ENCODE assay signal across 8 mouse cellular contexts in the genomic region with DNA sequence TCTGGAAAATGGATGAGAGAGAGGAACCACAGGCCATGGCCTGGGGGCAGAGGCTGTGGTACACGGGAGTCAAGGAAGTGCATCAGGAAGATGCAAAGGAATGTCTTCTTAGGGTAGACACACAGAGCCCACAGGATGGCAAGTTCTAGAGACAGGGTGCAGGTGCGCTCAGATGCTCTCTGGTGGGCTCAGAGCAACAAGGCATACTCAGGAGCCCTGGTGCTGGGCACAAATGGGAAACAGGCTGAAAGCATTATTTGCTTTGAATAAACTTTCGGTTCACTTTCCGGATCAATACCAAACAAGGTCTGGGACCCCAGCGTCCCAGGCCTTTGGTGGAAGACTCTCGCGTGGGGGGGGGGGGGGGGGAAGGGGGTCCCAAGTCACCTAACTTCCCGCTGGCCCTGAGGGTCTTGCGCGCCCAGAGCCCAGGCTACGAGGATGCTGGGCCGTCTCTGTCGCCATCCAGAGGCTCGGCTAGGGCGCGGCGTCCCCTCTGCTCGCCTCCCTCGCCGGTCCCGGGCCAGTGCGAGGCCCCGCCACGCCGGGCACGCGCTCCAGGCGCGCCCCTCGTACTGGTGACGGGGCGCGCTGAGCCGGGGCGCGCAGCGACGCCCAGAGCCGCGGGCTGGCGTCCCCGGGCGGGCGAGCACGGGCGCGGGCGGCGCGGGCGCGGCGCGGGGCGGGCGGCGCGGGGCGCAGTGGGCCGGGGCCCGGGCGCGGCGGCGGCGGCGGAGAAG. TPM values are rescaled to one million over a fixed set of nuclear protein-coding genes. Genes with fewer than 3 reads are reported as not detected.
A peak's percentile ranks its signal among the peaks of the same experiment; 100 is the strongest.
DNase-seq lines count a peak whose midpoint lies in the region; ATAC-seq and TF ChIP-seq lines count a peak whose summit lies in the region.

TSS of gene Fam19a5 (plus strand) at position 701 of the 740 bp plus-strand sequence.

- peak within 1 kb of the TSS; percentile 81 for H3K4me2 ChIP-seq in intestine, embryonic 14.5 days (ENCODE audit: low read length)
- peak within 1 kb of the TSS; percentile 44 for H3K4me2 ChIP-seq in liver, embryonic 15.5 days
- peak within 1 kb of the TSS; percentile 93 for H3K4me2 ChIP-seq in stomach, embryonic 15.5 days

- TF ChIP-seq CTCF in gastrocnemius, adult 2 months (IDR thresholded peaks at IDR 0.05) = no peak

- peak within 1 kb of the TSS; percentile 61 for H3K9ac ChIP-seq in ES-E14 (ENCODE audit: insufficient read depth, low read depth, low read length, poor library complexity, severe bottlenecking)
- H3K9ac ChIP-seq in intestine, embryonic 14.5 days (ENCODE audit: low read length) = peak within 1 kb of the TSS; percentile 37
- no peak within 1 kb of the TSS for H3K9ac ChIP-seq in liver, embryonic 15.5 days
- H3K9ac ChIP-seq in stomach, embryonic 15.5 days = peak within 1 kb of the TSS; percentile 19; the same call in 1 of the 2 replicates

- H3K36me3 ChIP-seq in ES-E14 (ENCODE audit: control insufficient read depth, insufficient read depth, low read length, poor library complexity, severe bottlenecking) = no peaks in the 10 kb centered on the region
- no peaks in the 10 kb centered on the region for H3K36me3 ChIP-seq in intestine, embryonic 14.5 days (ENCODE audit: control insufficient read depth, insufficient read depth, low read length)
- no peaks in the 10 kb centered on the region for H3K36me3 ChIP-seq in liver, embryonic 15.5 days (replicated peaks)
- H3K36me3 ChIP-seq in stomach, embryonic 15.5 days = no peaks in the 10 kb centered on the region

- H3K27me3 ChIP-seq in intestine, embryonic 14.5 days (replicated peaks; ENCODE audit: control insufficient read depth, insufficient read depth, low read length) = peaks cover 74% of the 10 kb centered on the region
- peaks cover 61% of the 10 kb centered on the region for H3K27me3 ChIP-seq in liver, embryonic 15.5 days
- peaks cover 64% of the 10 kb centered on the region for H3K27me3 ChIP-seq in stomach, embryonic 15.5 days (replicated peaks)

- ATAC-seq in intestine, embryonic 14.5 days (replicated peaks; ENCODE audit: low FRiP score, low TSS enrichment, low read depth) = peak; percentile 63
- ATAC-seq in liver, embryonic 15.5 days (ENCODE audit: insufficient read depth) = no peak
- ATAC-seq in stomach, embryonic 15.5 days (ENCODE audit: insufficient read depth, low FRiP score, low read depth) = peak; percentile 42; the same call in 1 of the 2 replicates

- intact Hi-C loops in gastrocnemius, adult 2 months (cut with DNase I) = no loop called here
- intact Hi-C loops in gastrocnemius, postnatal 36 days (cut with DNase I) = loop anchor here (10.0 kb wide), 1 partner anchor 169 kb away; no protein-coding TSS in a partner anchor

- no peak within 1 kb of the TSS for H3K27ac ChIP-seq in gastrocnemius, adult 2 months
- H3K27ac ChIP-seq in ES-E14 (ENCODE audit: insufficient read depth, low read depth, low read length, poor library complexity, severe bottlenecking) = no peak within 1 kb of the TSS
- no peak within 1 kb of the TSS for H3K27ac ChIP-seq in intestine, embryonic 14.5 days (ENCODE audit: low read depth)
- H3K27ac ChIP-seq in liver, embryonic 15.5 days (replicated peaks) = no peak within 1 kb of the TSS
- no peak within 1 kb of the TSS for H3K27ac ChIP-seq in stomach, embryonic 15.5 days

- WGBS in intestine, embryonic 14.5 days = 3% methylated on average over 38 of the region's 67 CpGs
- 3% methylated on average over 50 of the region's 67 CpGs for WGBS in liver, embryonic 15.5 days (ENCODE audit: insufficient replicate concordance)
- WGBS in stomach, embryonic 15.5 days = 2% methylated on average over 38 of the region's 67 CpGs

- peak; percentile 25 for DNase-seq in gastrocnemius, adult 2 months
- DNase-seq in gastrocnemius, postnatal 36 days = no peak
- no peak for DNase-seq in ES-E14 (ENCODE audit: low read depth, low spot score)
- peak; percentile 91 for DNase-seq in embryo, embryonic 11 days
- no peak for DNase-seq in intestine, embryonic 14.5 days (ENCODE audit: low spot score)
- DNase-seq in kidney, adult 11 months = no peak

- no peaks in the 10 kb centered on the region for H3K4me1 ChIP-seq in ES-E14 (ENCODE audit: control insufficient read depth in 2 of 2, insufficient read depth in 2 of 2, low read length in 2 of 2, poor library complexity in 1 of 2)
- H3K4me1 ChIP-seq in intestine, embryonic 14.5 days (replicated peaks; ENCODE audit: control insufficient read depth, insufficient read depth, low read length) = no peaks in the 10 kb centered on the region
- H3K4me1 ChIP-seq in liver, embryonic 15.5 days (replicated peaks) = no peaks in the 10 kb centered on the region; the same call in 1 of the 2 replicates
- no peaks in the 10 kb centered on the region for H3K4me1 ChIP-seq in stomach, embryonic 15.5 days

- in situ Hi-C loops in ES-E14 (cut with MboI; ENCODE audit: low sequenced_read_pairs in 2 of 2, unreplicated experiment in 2 of 2) = no loop called here

- H3K4me3 ChIP-seq in gastrocnemius, adult 2 months = peak within 1 kb of the TSS; percentile 58
- peak within 1 kb of the TSS; percentile 62 to 68 for H3K4me3 ChIP-seq in ES-E14 (ENCODE audit: insufficient read depth in 1 of 2, low read depth in 1 of 2, low read length in 2 of 2, poor library complexity in 1 of 2, severe bottlenecking in 1 of 2)
- H3K4me3 ChIP-seq in intestine, embryonic 14.5 days (ENCODE audit: low read depth, low read length) = peak within 1 kb of the TSS; percentile 41
- 0 out of 2 replicates have a peak within 1 kb of the TSS, but pooled peaks have one; percentile 2 for H3K4me3 ChIP-seq in liver, embryonic 15.5 days (replicated peaks)
- H3K4me3 ChIP-seq in stomach, embryonic 15.5 days (replicated peaks) = peak within 1 kb of the TSS; percentile 45

- H3K9me3 ChIP-seq in ES-E14 (ENCODE audit: control insufficient read depth, insufficient read depth, low read depth, low read length) = no peaks in the 10 kb centered on the region
- H3K9me3 ChIP-seq in intestine, embryonic 14.5 days (ENCODE audit: control insufficient read depth, low read length) = no peaks in the 10 kb centered on the region
- no peaks in the 10 kb centered on the region for H3K9me3 ChIP-seq in liver, embryonic 15.5 days (replicated peaks)
- no peaks in the 10 kb centered on the region for H3K9me3 ChIP-seq in stomach, embryonic 15.5 days

TF ChIP-seq in ES-E14, 5 proteins besides CTCF, POLR2A, EP300 and RAD21:
- no peak for TF ChIP-seq ZNF384 (IDR thresholded peaks at IDR 0.05; ENCODE audit: low read depth, low read length)
- no peak for TF ChIP-seq ZC3H11A (IDR thresholded peaks at IDR 0.05; ENCODE audit: borderline replicate concordance, low read depth, low read length)
- no peak for TF ChIP-seq MAFK (IDR thresholded peaks at IDR 0.05; ENCODE audit: insufficient read depth, low read depth, low read length)
- TF ChIP-seq CHD2 (IDR thresholded peaks at IDR 0.05; ENCODE audit: low read depth, low read length) = no peak
- TF ChIP-seq HCFC1 (IDR thresholded peaks at IDR 0.05; ENCODE audit: borderline replicate concordance, insufficient read depth, low read length) = no peak
TF ChIP-seq in ES-E14: peak in this region for 0.

RNA-seq across cellular contexts. Expression of gene Fam19a5, which starts in this region (rescaled TPM):
- total RNA-seq in gastrocnemius, adult 2 months (2021) = 1 to 10 TPM; 2.4 to 3.2 TPM
- 1 to 10 TPM; 1.7 TPM for total RNA-seq in gastrocnemius, postnatal 36 days (2021)
- total RNA-seq in ES-E14 (2012; rRNA removed) = 2.4 and 4.6 TPM in 2 replicates
- polyA plus RNA-seq in intestine, embryonic 14.5 days (2014; fragmentation: Nextera tagmentation; extraction: Ambion mirVana) = 2.8 and 3.7 TPM in 2 replicates
- polyA plus RNA-seq in liver, embryonic 15.5 days (2015; fragmentation: Nextera tagmentation; extraction: Ambion mirVana) = 0.09 TPM in 1 of 2 replicates, not detected in the other
- polyA plus RNA-seq in stomach, embryonic 15.5 days (2015; fragmentation: Nextera tagmentation; extraction: Ambion mirVana) = 2.6 and 2.9 TPM in 2 replicates

Comparison
In these comparisons a context has a peak if more than half of its experiments do, and no peak if none do; other contexts are left out.
1. DNase-seq: peak in gastrocnemius, adult 2 months (single experiment) and embryo, embryonic 11 days (single experiment); none in gastrocnemius, postnatal 36 days (0 of 2), ES-E14 (single experiment), intestine, embryonic 14.5 days (single experiment) and kidney, adult 11 months (single experiment).
2. H3K4me3 ChIP-seq: peak in every context shown above with its lines; median percentile 65 in ES-E14; 58 in gastrocnemius, adult 2 months; 45 in stomach, embryonic 15.5 days; 41 in intestine, embryonic 14.5 days; 2 in liver, embryonic 15.5 days.
3. Peak in every context shown above with its lines, with median percentiles within 50 percentile points of each other: H3K4me2 ChIP-seq.